ENCODE assay signal across 8 mouse cellular contexts in the genomic region with DNA sequence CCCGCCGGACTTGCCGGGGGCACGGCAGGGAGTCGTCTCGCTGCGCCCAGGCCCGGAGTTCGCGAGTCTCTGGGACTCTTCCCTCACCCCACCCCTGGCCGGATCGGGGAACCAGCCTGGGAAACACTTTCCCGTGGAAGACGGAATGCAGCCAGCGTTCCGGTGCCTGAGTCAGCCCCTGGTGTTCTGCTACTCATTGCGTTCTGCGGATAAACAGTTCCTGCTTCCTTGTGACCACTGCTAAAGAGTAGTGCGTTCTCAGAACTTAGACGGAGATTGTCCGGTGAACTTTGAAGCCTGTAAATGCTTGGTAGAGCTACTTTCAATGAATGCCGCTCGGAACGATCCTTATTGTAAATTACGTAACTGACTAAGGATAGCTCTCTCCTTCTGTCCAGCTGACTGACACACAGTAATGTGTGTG. TPM values are rescaled to one million over a fixed set of nuclear protein-coding genes. Genes with fewer than 3 reads are reported as not detected.
DNase-seq lines count a peak whose midpoint lies in the region; ATAC-seq and TF ChIP-seq lines count a peak whose summit lies in the region.

No protein-coding gene starts in this region.

- peak overlapping the region; percentile 90 for H3K4me2 ChIP-seq in hindbrain, postnatal 0 days (ENCODE audit: low read depth, low read length)

- H3K9ac ChIP-seq in hindbrain, postnatal 0 days (replicated peaks; ENCODE audit: low read length), result peak overlapping the region; percentile 84

- peaks cover 41% of the 10 kb centered on the region for H3K79me2 ChIP-seq in macrophage (ENCODE audit: inconsistent target)

- no peaks in the 10 kb centered on the region for H3K9me3 ChIP-seq in hindbrain, postnatal 0 days (ENCODE audit: low read length)

- intact Hi-C loops in gastrocnemius, adult 2 months (cut with DNase I), result loop anchor here (2.0 to 5.0 kb wide), 2 partner anchors 41 to 113 kb away; a partner anchor contains a TSS
- intact Hi-C loops in left cerebral cortex, adult 2 months (cut with DNase I), result loop anchor here (2.0 to 5.0 kb wide), 2 partner anchors 62 to 523 kb away; a partner anchor contains a TSS

- H3K4me1 ChIP-seq in thymus, adult 2 months (replicated peaks; ENCODE audit: control insufficient read depth, insufficient read depth, low read length), result peaks cover 3% of the 10 kb centered on the region
- H3K4me1 ChIP-seq in hindbrain, postnatal 0 days (ENCODE audit: insufficient read depth, low read length), result 0 out of 2 replicates have a peak, but pooled peaks cover 3% of the 10 kb centered on the region

- H3K27me3 ChIP-seq in thymus, adult 2 months (ENCODE audit: control insufficient read depth, insufficient read depth, low read length), result no peaks in the 10 kb centered on the region
- no peaks in the 10 kb centered on the region for H3K27me3 ChIP-seq in hindbrain, postnatal 0 days (ENCODE audit: insufficient read depth, low read length)

- peak overlapping the region; percentile 77 for H3K4me3 ChIP-seq in thymus, adult 2 months (ENCODE audit: control insufficient read depth, insufficient read depth, low read length)
- peak overlapping the region; percentile 90 for H3K4me3 ChIP-seq in gastrocnemius, adult 2 months
- peak overlapping the region; percentile 94 for H3K4me3 ChIP-seq in hindbrain, postnatal 0 days (ENCODE audit: low read length)
- peak overlapping the region; percentile 70 for H3K4me3 ChIP-seq in left cerebral cortex, adult 2 months
- peak overlapping the region; percentile 56 for H3K4me3 ChIP-seq in macrophage (ENCODE audit: inconsistent target)

- peak; percentile 51 for DNase-seq in thymus, adult 2 months
- DNase-seq in thymus, postnatal 4 days, result no peak
- DNase-seq in gastrocnemius, adult 2 months, result peak; percentile 83
- peak; percentile 41 for DNase-seq in hindbrain, postnatal 0 days (ENCODE audit: low spot score)
- peak; percentile 52 to 56 for DNase-seq in left cerebral cortex, adult 2 months (ENCODE audit: extremely low spot score in 1 of 2, low spot score in 2 of 2)
- DNase-seq in right cerebral cortex, postnatal 25 days, result peak; percentile 69

- no peak for TF ChIP-seq CTCF in thymus, adult 2 months (IDR thresholded peaks at IDR 0.05; ENCODE audit: borderline replicate concordance, control insufficient read depth, extremely low read depth, insufficient read depth, low read length, poor library complexity)
- TF ChIP-seq CTCF in gastrocnemius, adult 2 months (IDR thresholded peaks at IDR 0.05), result no peak
- TF ChIP-seq CTCF in hindbrain, postnatal 0 days (IDR thresholded peaks at IDR 0.05; ENCODE audit: low read depth), result 0 out of 2 replicates have a peak, but pooled peaks have one; percentile 5
- TF ChIP-seq CTCF in left cerebral cortex, adult 2 months (IDR thresholded peaks at IDR 0.05), result no peak

- WGBS in thymus, adult 2 months, result 1% methylated on average over 25 of the region's 25 CpGs
- under 1% methylated on average over 18 of the region's 25 CpGs for WGBS in hindbrain, postnatal 0 days
- WGBS in macrophage (ENCODE audit: missing documents), result under 1% methylated on average over 25 of the region's 25 CpGs

- no peak overlapping the region for H3K27ac ChIP-seq in thymus, adult 2 months (ENCODE audit: control insufficient read depth, insufficient read depth, low read length)
- H3K27ac ChIP-seq in gastrocnemius, adult 2 months, result peak overlapping the region; percentile 98
- H3K27ac ChIP-seq in hindbrain, postnatal 0 days, result peak overlapping the region; percentile 82
- peak overlapping the region; percentile 87 for H3K27ac ChIP-seq in left cerebral cortex, adult 2 months
- peak overlapping the region; percentile 17; the same call in 1 of the 2 replicates for H3K27ac ChIP-seq in macrophage

- H3K36me3 ChIP-seq in thymus, adult 2 months (ENCODE audit: control insufficient read depth, insufficient read depth, low read length), result no peaks in the 10 kb centered on the region
- H3K36me3 ChIP-seq in hindbrain, postnatal 0 days (ENCODE audit: insufficient read depth, low read length), result no peaks in the 10 kb centered on the region
- no peaks in the 10 kb centered on the region for H3K36me3 ChIP-seq in macrophage (ENCODE audit: inconsistent target)

- TF ChIP-seq POLR2A in thymus, adult 2 months (IDR thresholded peaks at IDR 0.05; ENCODE audit: control insufficient read depth, extremely low read depth, insufficient read depth, low read length, poor library complexity), result no peak

- peak; percentile 27; the same call in 1 of the 2 replicates for ATAC-seq in common myeloid progenitor, adult 5-6 weeks (replicated peaks; ENCODE audit: low read depth, poor library complexity, severe bottlenecking)
- peak; percentile 12; the same call in 1 of the 2 replicates for ATAC-seq in hindbrain, postnatal 0 days

RNA-seq across cellular contexts. Expression of a gene that starts 0.7 kb away (rescaled TPM):
- polyA plus RNA-seq in thymus, adult 2 months (2012; rRNA removed), result 1.7 and 1.8 TPM in 2 replicates
- 19.6 and 37.3 TPM in 2 replicates for total RNA-seq in common myeloid progenitor, adult 5-6 weeks (2017)
- total RNA-seq in gastrocnemius, adult 2 months (2021), result 10 to 100 TPM; 15.4 to 22.9 TPM
- 10.7 and 14.5 TPM in 2 replicates for total RNA-seq in hindbrain, postnatal 0 days (2014; rRNA removed)
- 12.7 and 13.4 TPM in 2 replicates for polyA plus RNA-seq in hindbrain, postnatal 0 days (2015; fragmentation: Nextera tagmentation; extraction: Ambion mirVana)
- 10 to 100 TPM; 26.0 to 30.0 TPM for total RNA-seq in left cerebral cortex, adult 2 months (2021)
- 100 to 1,000 TPM in 5 of 26 experiments, 10 to 100 TPM in 21; 14.4 to 209 (median 38.3) TPM for total RNA-seq in macrophage (2018; cell fraction: chromatin; rRNA removed)
- 10 to 100 TPM; 13.4 to 69.1 (median 22.2) TPM for total RNA-seq in macrophage (2018; cell fraction: cytosol; rRNA removed)
- total RNA-seq in macrophage (2018; cell fraction: nucleus; rRNA removed), result 100 to 1,000 TPM in 3 of 26 experiments, 10 to 100 TPM in 23; 13.8 to 124 (median 27.7) TPM
- 12.8 to 14.0 TPM (median 13.8 TPM) in 3 replicates for polyA plus RNA-seq in macrophage (2018)

RNA-seq across cellular contexts. Expression of a gene that starts 58.1 kb away (rescaled TPM):
- not detected in 2 replicates for polyA plus RNA-seq in thymus, adult 2 months (2012; rRNA removed)
- 0.37 TPM in 1 of 2 replicates, not detected in the other for total RNA-seq in common myeloid progenitor, adult 5-6 weeks (2017)
- total RNA-seq in gastrocnemius, adult 2 months (2021), result under 1 TPM in 1 of 2 experiments, not detected in 1; 0.17 TPM
- total RNA-seq in hindbrain, postnatal 0 days (2014; rRNA removed), result not detected in 2 replicates
- polyA plus RNA-seq in hindbrain, postnatal 0 days (2015; fragmentation: Nextera tagmentation; extraction: Ambion mirVana), result 0.23 TPM in 1 of 2 replicates, not detected in the other
- total RNA-seq in left cerebral cortex, adult 2 months (2021), result 1 to 10 TPM in 1 of 2 experiments, under 1 TPM in 1; 0.84 to 1.8 TPM
- total RNA-seq in macrophage (2018; cell fraction: chromatin; rRNA removed), result 1 to 10 TPM in 1 of 26 experiments, not detected in 25; 2.6 TPM
- total RNA-seq in macrophage (2018; cell fraction: cytosol; rRNA removed), result not detected
- total RNA-seq in macrophage (2018; cell fraction: nucleus; rRNA removed), result 1 to 10 TPM in 2 of 26 experiments, not detected in 24; 1.4 to 2.8 TPM
- polyA plus RNA-seq in macrophage (2018), result not detected in 3 replicates
